Mouse (Mus musculus): ENCODE measurements at regions not wholly inside any gene's neighbourhood (a gene's known extent, or its start where the extent isn't known, plus 50 kb on each side); places are given as distances from the start of the nearest gene placed in this dataset.

GRCm38 (mm10) chr9:40617676-40618062 lies 52.7 kb upstream of the Gm21915 start:
- in situ Hi-C loops (cut with MboI; ENCODE audit: low pct_unique_long_range_greater_than_20kb in 1 of 2, low sequenced_read_pairs in 2 of 2, unreplicated experiment in 1 of 2) = no loop called here

DNA sequence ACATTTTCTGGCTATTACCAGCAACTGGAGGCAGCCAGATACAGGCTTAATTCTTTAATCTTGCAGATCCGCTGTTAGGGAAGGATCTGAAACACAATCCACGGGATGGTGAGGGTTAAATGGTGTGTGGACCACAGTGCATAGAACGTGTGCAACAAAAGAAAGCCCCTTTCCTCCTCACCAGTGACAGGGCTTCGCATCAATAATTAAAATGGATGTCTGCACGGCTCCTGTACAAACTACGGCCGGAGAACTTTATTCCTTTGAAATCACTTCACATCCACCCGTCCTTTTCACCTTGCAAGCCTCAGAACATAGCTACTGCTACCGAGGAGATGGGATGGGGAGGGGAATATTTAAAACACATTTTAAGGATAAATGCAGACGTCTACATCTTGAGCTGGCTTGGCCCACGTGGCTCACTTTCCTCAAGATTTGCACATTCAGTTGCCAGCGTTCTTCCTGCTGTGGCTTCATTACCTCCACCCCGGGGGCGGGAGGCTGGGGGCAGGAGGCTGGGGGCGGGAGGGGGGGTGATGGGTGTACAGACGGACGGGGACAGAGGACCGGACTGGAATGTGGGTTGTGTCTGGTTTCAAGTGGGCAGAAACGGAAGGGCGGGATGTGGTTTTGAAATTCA lies 53.3 kb upstream of the Gm21915 start:
- in situ Hi-C loops (cut with MboI; ENCODE audit: low pct_unique_long_range_greater_than_20kb in 1 of 2, low sequenced_read_pairs in 2 of 2, unreplicated experiment in 1 of 2) = no loop called here

DNA sequence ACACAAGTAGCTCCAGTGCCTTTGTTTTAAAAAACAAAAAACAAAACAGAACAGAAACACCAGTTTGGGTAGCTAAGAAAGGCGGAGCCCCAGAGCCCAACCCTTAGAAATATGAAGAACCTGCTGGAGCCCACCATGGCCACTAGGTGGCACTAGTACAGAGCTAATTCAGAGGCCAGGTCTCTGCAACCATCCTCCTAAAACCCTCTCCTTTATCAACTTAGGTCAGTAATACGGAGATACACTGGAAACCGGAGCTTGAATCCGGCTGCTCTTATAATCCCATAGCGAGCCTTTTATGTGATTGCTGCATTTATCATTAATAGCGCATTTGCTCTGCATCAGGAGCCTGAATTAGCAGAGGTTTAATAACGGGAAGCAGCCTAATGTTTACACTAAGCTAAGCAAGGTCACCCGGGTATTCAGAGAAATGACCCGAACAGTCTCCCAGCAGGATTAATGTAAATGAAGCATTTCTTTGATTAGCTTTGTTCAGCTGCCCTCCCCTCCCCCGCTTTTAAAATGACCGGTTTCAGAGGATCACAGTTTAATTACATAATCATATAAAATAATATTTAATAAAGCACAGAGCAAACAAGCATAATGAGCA lies 53.9 kb upstream of the Gm21915 start:
- in situ Hi-C loops (cut with MboI; ENCODE audit: low pct_unique_long_range_greater_than_20kb in 1 of 2, low sequenced_read_pairs in 2 of 2, unreplicated experiment in 1 of 2) = no loop called here

- in situ Hi-C loops (cut with MboI; ENCODE audit: low pct_unique_long_range_greater_than_20kb in 1 of 2, low sequenced_read_pairs in 2 of 2, unreplicated experiment in 1 of 2) = no loop called here
Measured at GRCm38 (mm10) chr9:40615891-40616290, 54.5 kb upstream of the Gm21915 start.

DNA sequence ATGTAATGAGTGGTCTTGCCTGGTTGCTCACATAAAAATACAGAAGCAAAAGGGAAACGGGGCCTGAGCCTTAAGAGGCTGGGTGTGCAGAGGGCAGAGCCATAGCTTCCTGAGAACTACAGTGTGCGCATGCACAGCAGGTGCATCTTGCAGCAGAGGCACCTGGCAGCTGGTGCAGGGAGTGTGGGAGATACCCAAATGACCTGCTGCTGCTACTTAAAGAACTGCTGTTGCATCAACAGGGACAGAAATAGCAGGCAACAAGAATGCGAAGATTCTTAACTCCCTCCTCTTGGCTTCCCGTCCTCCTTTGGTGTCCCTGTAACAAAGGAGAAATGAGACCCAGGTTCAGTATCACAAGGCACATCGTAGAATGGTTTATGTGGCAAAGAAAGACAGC lies 56.3 kb upstream of the Gm21915 start:
- in situ Hi-C loops (cut with MboI; ENCODE audit: low pct_unique_long_range_greater_than_20kb in 1 of 2, low sequenced_read_pairs in 2 of 2, unreplicated experiment in 1 of 2) = no loop called here

- in situ Hi-C loops (cut with MboI; ENCODE audit: low pct_unique_long_range_greater_than_20kb in 1 of 2, low sequenced_read_pairs in 2 of 2, unreplicated experiment in 1 of 2) = no loop called here
Measured at GRCm38 (mm10) chr9:40613182-40613581, 57.2 kb upstream of the Gm21915 start.

GRCm38 (mm10) chr9:40612755-40613154 lies 57.7 kb upstream of the Gm21915 start:
- in situ Hi-C loops (cut with MboI; ENCODE audit: low pct_unique_long_range_greater_than_20kb in 1 of 2, low sequenced_read_pairs in 2 of 2, unreplicated experiment in 1 of 2) = no loop called here

DNA sequence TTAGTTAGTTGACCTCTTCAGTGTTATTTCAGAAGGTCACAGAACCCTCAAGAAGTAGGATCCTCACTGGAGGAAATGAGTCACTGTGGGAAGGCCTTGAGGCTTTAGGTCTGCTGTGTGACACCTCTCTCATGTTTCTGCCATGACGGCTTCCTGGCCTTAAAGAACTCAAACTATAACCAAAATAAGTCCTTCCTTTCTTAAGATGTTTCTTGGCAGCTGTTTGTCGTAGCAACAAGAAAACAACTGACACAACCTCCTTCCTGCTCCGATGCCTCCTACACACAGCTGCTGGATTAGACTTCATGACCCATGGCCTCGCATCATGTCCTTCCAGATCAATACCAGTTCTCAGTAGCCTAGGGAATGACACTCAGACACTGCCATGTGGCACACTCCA lies 58.1 kb upstream of the Gm21915 start:
- in situ Hi-C loops (cut with MboI; ENCODE audit: low pct_unique_long_range_greater_than_20kb in 1 of 2, low sequenced_read_pairs in 2 of 2, unreplicated experiment in 1 of 2) = no loop called here

- in situ Hi-C loops (cut with MboI; ENCODE audit: low pct_unique_long_range_greater_than_20kb in 1 of 2, low sequenced_read_pairs in 2 of 2, unreplicated experiment in 1 of 2) = no loop called here
Measured at GRCm38 (mm10) chr9:40611626-40612025, 58.8 kb upstream of the Gm21915 start.

DNA sequence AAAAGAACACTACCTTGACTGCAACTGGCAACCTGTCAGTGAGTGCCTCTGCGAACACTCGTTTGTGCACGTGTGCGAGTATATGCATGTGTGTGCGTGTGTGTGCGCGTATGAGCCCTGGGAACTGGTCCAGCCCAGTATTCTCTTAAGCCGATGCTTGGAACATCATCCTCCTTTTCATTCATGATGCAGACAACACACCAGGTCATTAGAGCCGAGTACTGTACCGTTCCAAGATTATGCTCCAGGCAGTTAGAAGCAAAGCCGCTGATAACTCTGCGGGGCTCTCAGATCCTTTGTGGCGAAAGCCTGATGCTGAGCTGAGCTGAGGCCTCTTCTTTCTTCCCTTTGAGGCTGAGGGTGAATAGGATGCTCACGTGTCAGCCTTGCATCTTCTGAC lies 61.8 kb upstream of the Gm21915 start:
- in situ Hi-C loops (cut with MboI; ENCODE audit: low pct_unique_long_range_greater_than_20kb in 1 of 2, low sequenced_read_pairs in 2 of 2, unreplicated experiment in 1 of 2) = no loop called here

- in situ Hi-C loops (cut with MboI; ENCODE audit: low pct_unique_long_range_greater_than_20kb in 1 of 2, low sequenced_read_pairs in 2 of 2, unreplicated experiment in 1 of 2) = no loop called here
Measured at GRCm38 (mm10) chr9:40607941-40608340, 62.5 kb upstream of the Gm21915 start.

GRCm38 (mm10) chr9:40603521-40603920 lies 66.9 kb upstream of the Gm21915 start:
- in situ Hi-C loops (cut with MboI; ENCODE audit: low pct_unique_long_range_greater_than_20kb in 1 of 2, low sequenced_read_pairs in 2 of 2, unreplicated experiment in 1 of 2) = no loop called here

- in situ Hi-C loops (cut with MboI; ENCODE audit: low pct_unique_long_range_greater_than_20kb in 1 of 2, low sequenced_read_pairs in 2 of 2, unreplicated experiment in 1 of 2) = no loop called here
Measured at GRCm38 (mm10) chr9:40598431-40598831, 67.2 kb upstream of the Gramd1b start.

DNA sequence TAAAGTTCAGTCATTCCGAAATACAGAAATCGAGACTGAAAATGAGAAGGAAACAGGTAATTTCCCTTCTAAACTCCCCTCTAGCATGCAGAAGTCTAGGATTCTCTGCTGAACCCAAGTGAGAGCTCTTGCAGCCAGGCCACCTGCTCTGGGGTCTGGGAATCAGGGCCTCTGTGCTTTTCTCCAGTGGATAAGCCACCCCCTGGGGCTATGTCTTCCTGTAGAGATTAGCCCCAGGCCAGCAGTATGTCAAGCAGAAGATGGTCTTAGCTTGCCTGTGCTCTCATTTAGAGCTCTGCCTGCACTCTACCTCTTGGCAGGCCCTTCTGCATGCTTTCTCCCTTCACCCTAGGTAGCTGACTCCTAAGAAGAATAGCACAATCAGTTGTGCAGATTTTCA lies 56.2 kb upstream of the Gramd1b start:
- in situ Hi-C loops (cut with MboI; ENCODE audit: low pct_unique_long_range_greater_than_20kb in 1 of 2, low sequenced_read_pairs in 2 of 2, unreplicated experiment in 1 of 2) = loop anchor here in 1 of 2 experiments (10.0 kb wide), 1 partner anchor 173 kb away; no protein-coding TSS in a partner anchor

GRCm38 (mm10) chr9:40586581-40586980 lies 55.4 kb upstream of the Gramd1b start:
- in situ Hi-C loops (cut with MboI; ENCODE audit: low pct_unique_long_range_greater_than_20kb in 1 of 2, low sequenced_read_pairs in 2 of 2, unreplicated experiment in 1 of 2) = loop anchor here in 1 of 2 experiments (10.0 kb wide), 1 partner anchor 172 kb away; no protein-coding TSS in a partner anchor

- in situ Hi-C loops (cut with MboI; ENCODE audit: low pct_unique_long_range_greater_than_20kb in 1 of 2, low sequenced_read_pairs in 2 of 2, unreplicated experiment in 1 of 2) = loop anchor here in 1 of 2 experiments (10.0 kb wide), 1 partner anchor 169 kb away; no protein-coding TSS in a partner anchor
Measured at GRCm38 (mm10) chr9:40583554-40583953, 52.4 kb upstream of the Gramd1b start.

DNA sequence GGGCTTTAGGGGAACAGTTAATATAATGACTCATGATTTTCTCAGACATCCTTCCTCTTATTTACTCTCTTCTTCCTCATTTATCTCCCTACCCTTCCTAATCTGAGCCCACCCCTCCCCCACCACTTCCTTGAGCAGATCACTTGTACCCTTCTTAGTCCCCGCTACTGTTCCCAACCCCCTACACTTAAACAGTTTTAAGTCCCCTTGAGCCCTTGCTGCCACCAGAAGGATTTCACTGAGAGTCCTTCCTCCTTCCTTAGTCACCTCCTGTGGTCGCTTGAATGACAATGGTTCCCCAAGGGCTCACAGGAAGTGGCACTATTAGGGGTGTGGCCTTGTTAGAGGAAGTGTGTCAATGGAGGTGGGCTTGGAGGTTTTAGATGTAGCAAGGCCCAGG lies 50.7 kb upstream of the Gramd1b start:
- in situ Hi-C loops (cut with MboI; ENCODE audit: low pct_unique_long_range_greater_than_20kb in 1 of 2, low sequenced_read_pairs in 2 of 2, unreplicated experiment in 1 of 2) = loop anchor here in 1 of 2 experiments (10.0 kb wide), 1 partner anchor 167 kb away; no protein-coding TSS in a partner anchor
